Mouse (Mus musculus) thymus, adult 2 months (tissue): Measurements from ENCODE around the gene 2010300C02Rik. TPM values are rescaled to one million over a fixed set of nuclear protein-coding genes. Genes with fewer than 3 reads are reported as not detected.

ENCODE experiments used
- DNase-seq: peaks from one replicate; pipeline ENCODE4 v3.0.0; 2021
- H3K27ac ChIP-seq: fragments of 200-500 bp; 2 replicates; pipeline ENCODE4 v1.5.1; 2012; ENCODE audit warnings: low read length, control low read depth; ENCODE audit not compliant: control insufficient read depth, insufficient read depth
- H3K27me3 ChIP-seq: fragments of 200-500 bp; 2 replicates; pipeline ENCODE4 v1.6.1; 2012; ENCODE audit warnings: mild to moderate bottlenecking, low read length, moderate library complexity, mixed read lengths; ENCODE audit not compliant: control insufficient read depth, insufficient read depth
- H3K36me3 ChIP-seq: fragments of 200-500 bp; 2 replicates; pipeline ENCODE4 v1.6.1; 2012; ENCODE audit warnings: mild to moderate bottlenecking, low read length, moderate library complexity; ENCODE audit not compliant: control insufficient read depth, insufficient read depth
- H3K4me1 ChIP-seq: fragments of 200-500 bp; replicated peaks from 2 replicates; pipeline ENCODE4 v1.6.1; 2012; ENCODE audit warnings: low read length; ENCODE audit not compliant: control insufficient read depth, insufficient read depth
- H3K4me3 ChIP-seq: fragments of 200-500 bp; 2 replicates; pipeline ENCODE4 v1.5.1; 2012; ENCODE audit warnings: mild to moderate bottlenecking, low read length, control low read depth, moderate library complexity; ENCODE audit not compliant: control insufficient read depth, insufficient read depth
- CTCF ChIP-seq: fragments of 200-500 bp; IDR thresholded peaks from 2 replicates; pipeline ENCODE4 v1.5.1; 2012; ENCODE audit warnings: mild to moderate bottlenecking, control low read depth, low read length, moderate library complexity, borderline replicate concordance; ENCODE audit not compliant: control insufficient read depth, poor library complexity, insufficient read depth; ENCODE audit errors: extremely low read depth
- POLR2A ChIP-seq: fragments of 200-500 bp; IDR thresholded peaks from 2 replicates; pipeline ENCODE4 v1.6.1; 2012; ENCODE audit warnings: mild to moderate bottlenecking, low read length, control low read depth, moderate library complexity; ENCODE audit not compliant: control insufficient read depth, poor library complexity, insufficient read depth; ENCODE audit errors: extremely low read depth
- WGBS: fragments of 180-500 bp; shearing (Covaris S2); methylation state at CpG from one replicate; pipeline ENCODE4 v1.1.7; 2018; 5-methylcytosine and 5-hydroxymethylcytosine counted together
- polyA plus RNA-seq: library from polyadenylated mRNA; depleted of rRNA; stranded (reverse); fragments of >200 nt; gene quantifications from 2 replicates; pipeline ENCODE4 v1.2.3, GENCODE M21; 2012

2010300C02Rik gene
- polyA plus RNA-seq, 1 experiment, result 6.6 TPM

- TF ChIP-seq POLR2A, result no peak
- peak; percentile 41; the same call in 1 of the 2 replicates for TF ChIP-seq CTCF
- no peak overlapping the region for H3K27ac ChIP-seq
- peak; percentile 72 for DNase-seq
- WGBS, result 20% methylated on average over 4 of the region's 4 CpGs
- H3K27me3 ChIP-seq, result no peaks in the 10 kb centered on the region
- no peak overlapping the region for H3K4me3 ChIP-seq
- H3K36me3 ChIP-seq, result no peaks in the 10 kb centered on the region
- 0 out of 2 replicates have a peak, but pooled peaks cover 2% of the 10 kb centered on the region for H3K4me1 ChIP-seq
Observed at GRCm38 (mm10) chr1:37634658-37635057, 85.2 kb downstream of the 2010300C02Rik start.

DNA sequence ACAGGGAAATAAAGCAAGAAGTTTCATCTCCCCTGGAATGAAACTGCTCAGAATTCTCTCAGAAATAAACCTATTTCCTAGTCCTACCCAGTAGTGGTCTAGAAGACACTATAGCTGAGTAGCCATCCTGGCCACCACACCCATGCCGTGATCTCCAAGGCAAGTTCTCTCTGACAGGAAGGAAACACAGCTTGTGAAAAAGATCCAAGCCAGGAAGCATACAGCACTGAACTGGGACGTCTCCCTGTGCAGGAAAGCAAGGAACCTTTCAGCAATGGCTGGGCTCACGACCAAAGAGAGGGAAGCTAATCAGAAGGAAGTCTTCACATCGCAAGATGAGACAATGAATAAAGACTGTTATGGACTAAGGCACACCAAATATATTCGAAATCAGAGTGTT, 86.4 kb downstream of the 2010300C02Rik start:
- Histone ChIP-seq H3K4me3 (no peak overlapping the region), H3K27ac (no peak overlapping the region), H3K4me1 (no peaks in the 10 kb centered on the region), H3K27me3 (no peaks in the 10 kb centered on the region), H3K36me3 (no peaks in the 10 kb centered on the region)
- 85% methylated on average over 5 of the region's 5 CpGs for WGBS
- DNase-seq, result no peak
- TF ChIP-seq POLR2A (no peak), CTCF (no peak)

DNA sequence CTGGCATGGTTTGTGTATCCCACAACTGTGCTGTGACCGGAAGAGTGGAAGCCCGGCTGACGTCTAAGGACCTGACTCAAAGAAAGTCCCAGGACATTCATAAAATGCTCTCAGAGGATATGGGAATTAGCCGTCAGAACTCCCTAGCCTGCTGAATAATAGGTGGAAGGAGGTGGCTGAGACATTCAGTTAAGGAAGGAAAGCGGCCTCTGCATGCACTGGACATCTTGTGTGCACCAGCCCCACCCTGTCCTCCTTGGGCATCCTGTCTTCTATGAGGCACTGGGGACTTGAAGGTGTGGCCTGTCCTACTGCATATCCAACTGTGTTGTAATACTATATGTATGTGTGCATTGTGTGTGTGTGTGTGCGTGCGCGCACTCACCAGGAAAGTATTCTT, 87.5 kb downstream of the 2010300C02Rik start:
- no peak for DNase-seq
- Histone ChIP-seq H3K27me3 (no peaks in the 10 kb centered on the region), H3K36me3 (no peaks in the 10 kb centered on the region), H3K4me1 (no peaks in the 10 kb centered on the region), H3K27ac (no peak overlapping the region), H3K4me3 (no peak overlapping the region)
- no peak for TF ChIP-seq CTCF
- TF ChIP-seq POLR2A, result no peak
- WGBS, result 98% methylated on average over 8 of the region's 8 CpGs

- WGBS, result 95% methylated on average over 6 of the region's 6 CpGs
- no peak overlapping the region for H3K4me3 ChIP-seq
- no peaks in the 10 kb centered on the region for H3K36me3 ChIP-seq
- no peaks in the 10 kb centered on the region for H3K27me3 ChIP-seq
- H3K27ac ChIP-seq, result no peak overlapping the region
- no peak for TF ChIP-seq POLR2A
- TF ChIP-seq CTCF, result no peak
- no peak for DNase-seq
- H3K4me1 ChIP-seq, result no peaks in the 10 kb centered on the region
Observed at GRCm38 (mm10) chr1:37631456-37631855, 88.4 kb downstream of the 2010300C02Rik start.

DNA sequence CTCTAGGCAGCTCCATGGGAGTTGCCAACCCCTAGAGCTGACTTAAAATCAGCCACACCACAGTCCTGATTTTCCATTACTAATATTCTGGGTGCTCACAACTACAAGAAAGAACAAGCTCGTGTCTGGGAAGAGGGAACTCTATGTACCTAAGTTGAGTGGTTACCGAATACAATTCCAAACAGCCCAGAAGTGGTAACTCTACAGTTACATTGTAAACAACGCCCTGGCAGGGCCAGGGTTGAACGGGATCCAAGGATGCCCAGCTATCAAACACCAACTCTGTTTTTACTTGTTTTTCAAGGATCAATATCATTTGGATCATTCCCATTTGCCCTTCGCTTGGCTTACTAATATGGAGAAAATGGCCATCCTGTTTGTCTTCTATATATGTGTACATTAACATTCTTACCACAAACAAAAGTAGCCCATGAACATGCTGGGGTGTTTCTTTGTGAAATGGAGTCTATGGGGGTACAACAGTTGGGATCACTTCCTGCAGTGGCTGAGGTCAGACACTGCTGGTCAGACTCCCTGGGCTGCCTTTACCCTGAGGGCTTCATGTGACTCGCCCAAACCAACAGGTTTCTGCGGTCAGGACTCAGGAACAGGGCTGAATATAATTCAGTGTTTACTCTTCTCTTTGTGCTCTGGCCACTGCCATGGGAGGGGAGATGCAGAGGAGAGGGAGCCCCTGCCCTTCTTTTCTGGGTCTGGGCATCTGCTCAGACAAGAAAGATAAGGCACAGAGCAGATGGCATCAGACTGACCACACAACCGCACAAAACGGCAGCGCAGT, 89.3 kb downstream of the 2010300C02Rik start:
- H3K27ac ChIP-seq, result no peak overlapping the region
- 89% methylated on average over 10 of the region's 10 CpGs for WGBS
- H3K27me3 ChIP-seq, result no peaks in the 10 kb centered on the region
- no peak for TF ChIP-seq POLR2A
- no peak for TF ChIP-seq CTCF
- no peak overlapping the region for H3K4me3 ChIP-seq
- no peaks in the 10 kb centered on the region for H3K4me1 ChIP-seq
- no peaks in the 10 kb centered on the region for H3K36me3 ChIP-seq
- DNase-seq, result no peak

- H3K36me3 ChIP-seq, result no peaks in the 10 kb centered on the region
- WGBS, result 98% methylated on average over 5 of the region's 5 CpGs
Observed at GRCm38 (mm10) chr1:37629876-37630275, 90.0 kb downstream of the 2010300C02Rik start.

More at GRCm38 (mm10) chr1:37629876-37630275, 90.0 kb downstream of the 2010300C02Rik start:
- Histone ChIP-seq H3K4me3 (no peak overlapping the region), H3K27ac (no peak overlapping the region), H3K27me3 (no peaks in the 10 kb centered on the region), H3K4me1 (no peaks in the 10 kb centered on the region)
- no peak for DNase-seq
- TF ChIP-seq POLR2A (no peak), CTCF (no peak)
